Mouse (Mus musculus) ES-E14 (cell line): ENCODE measurements at regions not wholly inside any gene's neighbourhood (a gene's known extent, or its start where the extent isn't known, plus 50 kb on each side); places are given as distances from the start of the nearest gene placed in this dataset.

ENCODE experiments used
- DNase-seq: peaks from one replicate; pipeline ENCODE4 v3.0.0-alpha.2; 2013; ENCODE audit warnings: low read depth, low spot score
- H3K27ac ChIP-seq: 2 replicates; pipeline ENCODE4 v1.5.1; 2012; ENCODE audit warnings: low read depth, mild to moderate bottlenecking, low read length, moderate library complexity, mixed read lengths; ENCODE audit not compliant: poor library complexity, insufficient read depth, severe bottlenecking
- H3K36me3 ChIP-seq: 2 replicates; pipeline ENCODE4 v1.6.1; 2012; ENCODE audit warnings: mild to moderate bottlenecking, low read length, moderate library complexity, mixed read lengths; ENCODE audit not compliant: control insufficient read depth, poor library complexity, insufficient read depth, severe bottlenecking
- H3K4me1 ChIP-seq, 2 experiments: fragments of 150-350 bp in 1 of 2; sonication (generic) in 1 of 2; 2 replicates each; pipeline ENCODE4 v1.6.1; 2012; ENCODE audit warnings: low read length in 2 of 2, mild to moderate bottlenecking in 1 of 2, mixed read lengths in 1 of 2; ENCODE audit not compliant: control insufficient read depth in 2 of 2, insufficient read depth in 2 of 2, poor library complexity in 1 of 2
- H3K4me3 ChIP-seq, 2 experiments: fragments of 150-350 bp in 1 of 2; sonication (generic) in 1 of 2; 2 replicates each; pipeline ENCODE4 v1.5.1; 2012; ENCODE audit warnings: low read length in 2 of 2, low read depth in 1 of 2, mild to moderate bottlenecking in 1 of 2, mixed read lengths in 1 of 2; ENCODE audit not compliant: insufficient read depth in 1 of 2, poor library complexity in 1 of 2, severe bottlenecking in 1 of 2
- H3K9ac ChIP-seq: 2 replicates; pipeline ENCODE4 v1.6.1; 2012; ENCODE audit warnings: low read depth, mild to moderate bottlenecking, low read length, mixed read lengths; ENCODE audit not compliant: poor library complexity, insufficient read depth, severe bottlenecking
- H3K9me3 ChIP-seq: fragments of 150-350 bp; sonication (generic); 2 replicates; pipeline ENCODE4 v1.6.1; 2012; ENCODE audit warnings: low read depth, mild to moderate bottlenecking, low read length; ENCODE audit not compliant: control insufficient read depth, insufficient read depth
- CHD2 ChIP-seq: IDR thresholded peaks from 2 replicates; pipeline ENCODE4 v1.6.1; 2014; ENCODE audit warnings: mild to moderate bottlenecking, low read depth, low read length, inconsistent platforms
- HCFC1 ChIP-seq: IDR thresholded peaks from 2 replicates; pipeline ENCODE4 v1.6.1; 2012; ENCODE audit warnings: low read length, inconsistent platforms, borderline replicate concordance; ENCODE audit not compliant: insufficient read depth
- MAFK ChIP-seq: IDR thresholded peaks from 2 replicates; pipeline ENCODE4 v1.6.1; 2014; ENCODE audit warnings: mild to moderate bottlenecking, low read depth, low read length, inconsistent platforms; ENCODE audit not compliant: insufficient read depth
- ZC3H11A ChIP-seq: IDR thresholded peaks from 2 replicates; pipeline ENCODE4 v1.6.1; 2012; ENCODE audit warnings: low read depth, mild to moderate bottlenecking, inconsistent platforms, low read length, borderline replicate concordance
- ZNF384 ChIP-seq: IDR thresholded peaks from 2 replicates; pipeline ENCODE4 v1.6.1; 2012; ENCODE audit warnings: low read depth, low read length, inconsistent platforms
- in situ Hi-C, 2 experiments: fragments of 600-800 bp; cut with MboI; formaldehyde crosslinking; loops; one replicate each; pipeline ENCODE4 v1.15.1; 2025; ENCODE audit warnings: low sequenced_read_pairs in 2 of 2, inconsistent platforms in 1 of 2; ENCODE audit not compliant: unreplicated experiment in 2 of 2

DNA sequence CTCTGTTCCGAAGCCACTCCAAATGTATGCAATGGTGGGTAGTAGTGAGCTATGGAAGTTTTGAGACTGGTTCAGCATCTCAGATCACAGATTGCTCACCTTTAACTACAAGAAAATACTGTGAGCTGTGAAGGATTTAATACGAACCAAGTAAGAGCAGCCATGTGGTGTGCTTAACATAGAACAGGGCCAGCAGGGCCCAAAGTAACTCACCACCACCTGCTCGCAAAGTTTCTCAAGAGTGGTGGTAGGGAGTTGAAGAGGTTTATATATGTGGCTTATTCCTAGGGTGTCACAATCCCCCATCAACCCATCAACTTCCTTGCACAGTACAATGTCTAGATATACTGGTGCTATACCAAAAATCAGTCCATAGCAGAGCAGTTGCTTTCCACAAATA is 573.4 kb downstream of the Pdcd6ip start:
- Histone ChIP-seq H3K9ac (no peak overlapping the region), H3K27ac (no peak overlapping the region), H3K9me3 (no peaks in the 10 kb centered on the region), H3K36me3 (no peaks in the 10 kb centered on the region), H3K4me1 (no peaks in the 10 kb centered on the region), H3K4me3 (no peak overlapping the region)
- TF ChIP-seq HCFC1 = no peak
- TF ChIP-seq MAFK = no peak
- no peak for TF ChIP-seq CHD2
- no peak for TF ChIP-seq ZNF384
- TF ChIP-seq ZC3H11A = no peak
- DNase-seq = no peak
- in situ Hi-C loops = no loop called here

DNA sequence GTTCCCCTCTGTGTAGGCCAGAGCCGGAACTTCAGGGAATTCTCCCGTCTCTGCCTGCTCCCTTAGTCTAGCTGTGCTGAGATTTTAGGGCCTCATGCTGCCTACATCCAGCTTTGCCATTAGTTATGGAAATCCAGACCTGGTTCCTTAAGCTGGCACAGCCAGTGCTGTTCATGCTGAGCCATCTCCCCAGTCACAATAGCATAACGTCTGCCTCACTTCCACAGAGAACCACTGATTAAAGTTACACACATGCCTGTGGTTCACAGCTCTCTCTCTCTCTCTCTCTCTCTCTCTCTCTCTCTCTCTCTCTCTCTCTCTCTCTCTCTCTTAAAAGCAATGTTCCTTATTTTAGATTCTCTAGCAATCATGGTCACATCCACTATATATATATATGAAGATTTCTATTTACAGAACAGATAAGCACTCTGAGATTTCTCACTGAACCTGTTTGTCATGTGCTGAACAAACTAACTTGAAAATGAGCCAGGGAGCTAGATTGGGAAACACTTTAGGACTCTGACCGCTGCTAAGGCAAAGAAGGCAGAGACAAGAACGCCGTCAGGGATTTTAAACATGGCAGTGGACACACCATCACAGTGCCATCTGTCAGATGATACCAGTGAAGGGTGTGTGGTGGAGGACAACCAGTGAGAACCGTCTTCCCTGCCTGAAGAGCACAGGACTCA is 584.9 kb downstream of the Pdcd6ip start:
- no peaks in the 10 kb centered on the region for H3K4me1 ChIP-seq
- in situ Hi-C loops = no loop called here
- H3K9me3 ChIP-seq = no peaks in the 10 kb centered on the region
- DNase-seq = no peak
- H3K4me3 ChIP-seq = no peak overlapping the region
- H3K9ac ChIP-seq = no peak overlapping the region
- TF ChIP-seq MAFK (no peak), HCFC1 (no peak), ZNF384 (no peak), CHD2 (no peak), ZC3H11A (no peak)
- H3K36me3 ChIP-seq = no peaks in the 10 kb centered on the region
- H3K27ac ChIP-seq = no peak overlapping the region

DNA sequence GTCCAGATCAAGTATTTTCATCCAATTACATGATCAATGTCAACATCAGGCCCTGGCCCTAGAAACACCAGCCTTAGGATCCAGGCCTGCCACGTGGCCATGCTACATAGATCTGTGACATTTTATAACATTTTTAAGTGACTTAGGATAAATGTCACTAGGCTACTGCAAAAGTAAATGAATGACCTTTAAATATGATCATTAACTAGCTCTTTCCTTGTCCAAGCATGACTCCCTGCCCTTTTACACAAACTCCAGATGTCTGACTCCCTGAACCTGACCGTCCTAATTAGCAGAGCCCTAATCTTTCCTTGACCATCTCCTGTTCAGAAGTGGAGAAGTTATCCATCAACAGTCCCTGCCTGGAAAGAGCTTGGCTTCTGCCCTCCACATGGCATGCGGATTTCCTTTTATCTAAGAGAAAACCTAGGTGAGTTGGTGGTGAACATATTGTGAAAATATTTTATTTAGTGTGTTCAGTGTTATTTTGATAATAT is 585.8 kb downstream of the Pdcd6ip start:
- H3K27ac ChIP-seq = no peak overlapping the region
- H3K36me3 ChIP-seq = no peaks in the 10 kb centered on the region; the same call in 1 of the 2 replicates
- no peak for DNase-seq
- H3K4me1 ChIP-seq = no peaks in the 10 kb centered on the region
- no peak overlapping the region for H3K4me3 ChIP-seq
- H3K9ac ChIP-seq = no peak overlapping the region
- in situ Hi-C loops = no loop called here
- TF ChIP-seq HCFC1 (no peak), ZNF384 (no peak), CHD2 (no peak), ZC3H11A (no peak), MAFK (no peak)
- no peaks in the 10 kb centered on the region for H3K9me3 ChIP-seq

DNA sequence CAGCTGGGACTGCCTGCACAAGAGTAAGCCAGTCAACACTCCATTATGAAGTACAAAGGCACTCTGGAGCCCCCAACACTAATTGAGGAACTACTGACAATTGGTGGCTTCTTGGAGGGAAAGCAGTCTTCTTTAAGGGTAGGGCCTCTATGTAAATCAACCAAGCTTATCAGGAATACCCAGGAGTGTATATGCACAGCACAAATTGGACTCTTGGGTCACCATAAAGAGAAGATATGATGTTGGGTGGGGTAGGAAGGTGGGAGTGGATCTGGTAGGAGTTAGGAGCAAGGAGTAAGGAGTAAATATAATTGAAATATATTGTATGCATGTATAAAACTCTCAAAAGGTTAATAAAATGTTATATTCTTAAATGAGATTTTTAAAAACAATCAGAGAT is 587.7 kb downstream of the Pdcd6ip start:
- H3K9me3 ChIP-seq = no peaks in the 10 kb centered on the region
- DNase-seq = no peak
- H3K36me3 ChIP-seq = no peaks in the 10 kb centered on the region; the same call in 1 of the 2 replicates
- in situ Hi-C loops = no loop called here
- no peaks in the 10 kb centered on the region for H3K4me1 ChIP-seq
- H3K27ac ChIP-seq = no peak overlapping the region
- H3K4me3 ChIP-seq = no peak overlapping the region
- TF ChIP-seq ZC3H11A (no peak), ZNF384 (no peak), CHD2 (no peak), MAFK (no peak), HCFC1 (no peak)
- no peak overlapping the region for H3K9ac ChIP-seq

DNA sequence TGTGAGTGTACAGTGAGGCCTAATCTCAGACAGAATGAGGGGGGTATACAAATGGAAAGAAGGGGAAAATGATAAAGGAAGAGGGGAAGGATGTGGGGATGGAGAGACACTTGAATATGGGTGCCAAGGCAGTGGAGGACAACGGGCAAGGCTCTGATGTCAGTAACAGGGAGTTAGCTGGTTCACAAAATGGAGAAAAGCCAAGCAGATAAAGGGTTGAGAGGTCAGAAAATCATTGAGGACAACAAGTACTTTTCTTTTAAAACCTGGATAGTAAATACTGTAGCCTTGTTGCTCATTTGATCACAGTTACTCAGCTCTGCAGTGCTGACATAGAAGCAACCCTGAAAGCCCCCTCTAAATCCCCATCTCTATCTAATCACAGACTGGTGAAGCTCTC is 588.3 kb downstream of the Pdcd6ip start:
- Histone ChIP-seq H3K4me3 (no peak overlapping the region), H3K27ac (no peak overlapping the region), H3K9ac (no peak overlapping the region), H3K4me1 (no peaks in the 10 kb centered on the region), H3K9me3 (no peaks in the 10 kb centered on the region), H3K36me3 (no peaks in the 10 kb centered on the region; the same call in 1 of the 2 replicates)
- DNase-seq = no peak
- TF ChIP-seq MAFK (no peak), ZC3H11A (no peak), ZNF384 (no peak), HCFC1 (no peak), CHD2 (no peak)
- in situ Hi-C loops = no loop called here
